ENCODE assay signal across 1 mouse cellular context in genomic region chr3:79590863-79591792, GRCm38 (mm10).
TF ChIP-seq lines count a peak whose summit lies in the region.

Gene Ppid, plus strand, starts transcription at chr3:79591342.

TF ChIP-seq in CH12.LX, 34 proteins besides CTCF, POLR2A, EP300 and RAD21 (continued from another document):
- no peak for TF ChIP-seq USF1 (IDR thresholded peaks at IDR 0.05; ENCODE audit: low read depth, low read length)
- no peak for TF ChIP-seq ZNF384 (IDR thresholded peaks at IDR 0.05; ENCODE audit: low read depth, low read length)
- TF ChIP-seq HCFC1 (IDR thresholded peaks at IDR 0.05; ENCODE audit: low read depth, low read length) = peak; percentile 87
- TF ChIP-seq ELF1 (IDR thresholded peaks at IDR 0.05; ENCODE audit: low read depth, low read length) = peak; percentile 90
- no peak for TF ChIP-seq MAZ (IDR thresholded peaks at IDR 0.05; ENCODE audit: low read depth, low read length)
- TF ChIP-seq ZC3H11A (IDR thresholded peaks at IDR 0.05; ENCODE audit: low read depth, low read length) = no peak
- peak; percentile 63 for TF ChIP-seq BHLHE40 (IDR thresholded peaks at IDR 0.05; ENCODE audit: low read depth, low read length)
- TF ChIP-seq MXI1 (IDR thresholded peaks at IDR 0.05; ENCODE audit: low read depth, low read length) = peak; percentile 86
- TF ChIP-seq CHD2 (IDR thresholded peaks at IDR 0.05; ENCODE audit: low read length) = no peak
- peak; percentile 94 for TF ChIP-seq NELFE (IDR thresholded peaks at IDR 0.05; ENCODE audit: low read depth, low read length)
- TF ChIP-seq RCOR1 (conservative IDR thresholded peaks at IDR 0.05; ENCODE audit: low read depth, low read length) = 0 out of 2 replicates have a peak, but pooled peaks have one; percentile 30
- no peak for TF ChIP-seq GABPA (IDR thresholded peaks at IDR 0.05; ENCODE audit: insufficient replicate concordance, low read depth, low read length)
